Mouse (Mus musculus) megakaryocyte-erythroid progenitor cell, adult 5-6 weeks (primary cell): ENCODE results near the gene Gm44511. TPM values are rescaled to one million over a fixed set of nuclear protein-coding genes. Genes with fewer than 3 reads are reported as not detected.
A peak's percentile ranks its signal among the peaks of the same experiment; 100 is the strongest.
"Not testable (repeated sequence)": the region's sequence is repeated elsewhere in the genome, so short reads cannot be mapped to it uniquely, and the experiment has no call there.

Source experiments
- ATAC-seq: replicated peaks from 2 replicates; pipeline ENCODE4 v1.8.0; 2016; ENCODE audit warnings: mild to moderate bottlenecking, inconsistent platforms; ENCODE audit not compliant: severe bottlenecking, poor library complexity, low FRiP score, low TSS enrichment
- total RNA-seq, 2 experiments: library from RNA; stranded (forward) in 1 of 2; stranded (reverse) in 1 of 2; fragments of 200-1000, 215-1000 nt in 1 of 2; fragments of >200 nt in 1 of 2; fragmentation: Nextera tagmentation in 1 of 2; gene quantifications; 2 replicates each; pipeline ENCODE4 v1.2.3; 2014 to 2017

Gm44511 gene
- total RNA-seq, 2 experiments from 2014 or later = not detected

- no peak for ATAC-seq
These were observed 60.9 kb downstream of the Gm44511 start for GRCm38 (mm10) chr6:128765211-128765610.

GRCm38 (mm10) chr6:128764598-128764997 is 61.5 kb downstream of the Gm44511 start:
- no peak for ATAC-seq

- ATAC-seq = peak; percentile 82
These were observed 62.2 kb downstream of the Gm44511 start for GRCm38 (mm10) chr6:128763736-128764523.

- ATAC-seq = not testable (repeated sequence)
These were observed 63.0 kb downstream of the Gm44511 start for GRCm38 (mm10) chr6:128762892-128763670.

- ATAC-seq = no peak
These were observed 65.0 kb downstream of the Gm44511 start for GRCm38 (mm10) chr6:128761144-128761540.

GRCm38 (mm10) chr6:128760416-128761143 is 65.5 kb downstream of the Gm44511 start:
- peak; percentile 70 for ATAC-seq

GRCm38 (mm10) chr6:128760016-128760415 is 66.1 kb downstream of the Gm44511 start:
- peak; percentile 43 for ATAC-seq

GRCm38 (mm10) chr6:128759221-128759950 is 66.7 kb downstream of the Gm44511 start:
- ATAC-seq = no peak

GRCm38 (mm10) chr6:128755402-128755763 is 70.7 kb downstream of the Gm44511 start:
- ATAC-seq = not testable (repeated sequence)

GRCm38 (mm10) chr6:128754748-128755401 is 71.2 kb downstream of the Gm44511 start:
- not testable (repeated sequence) for ATAC-seq

GRCm38 (mm10) chr6:128754265-128754664 is 71.8 kb downstream of the Gm44511 start:
- peak; percentile 71 for ATAC-seq

- ATAC-seq = peak; percentile 99
These were observed 72.4 kb downstream of the Gm44511 start for GRCm38 (mm10) chr6:128753610-128754224.

GRCm38 (mm10) chr6:128747006-128747405 is 79.1 kb downstream of the Gm44511 start:
- ATAC-seq = not testable (repeated sequence)

GRCm38 (mm10) chr6:128737445-128737844 is 88.7 kb downstream of the Gm44511 start:
- ATAC-seq = no peak

- peak; percentile 93 for ATAC-seq
These were observed 90.0 kb downstream of the Gm44511 start for GRCm38 (mm10) chr6:128736100-128736499.

- ATAC-seq = no peak
These were observed 91.2 kb downstream of the Gm44511 start for GRCm38 (mm10) chr6:128734896-128735295.

- ATAC-seq = peak; percentile 32; the same call in 1 of the 2 replicates
These were observed 92.0 kb downstream of the Gm44511 start for GRCm38 (mm10) chr6:128733908-128734679.

GRCm38 (mm10) chr6:128732032-128732431 is 94.1 kb downstream of the Gm44511 start:
- no peak for ATAC-seq
